Mouse (Mus musculus): ENCODE measurements around the gene Tbx15. TPM values are rescaled to one million over a fixed set of nuclear protein-coding genes. Genes with fewer than 3 reads are reported as not detected.

The Tbx15 gene
- 1 to 10 TPM in 2 of 4 experiments, under 1 TPM in 2; 0.72 to 1.9 (median 1.1) TPM for total RNA-seq (2022)

- DNase-seq (ENCODE audit: low spot score in 2 of 2): no peak
Observed at GRCm38 (mm10) chr3:99240213-99240720, at the start of gene Tbx15. Tbx15 (plus strand) TSS chr3:99240381.

- no peak for DNase-seq (ENCODE audit: low spot score in 2 of 2)
Observed at GRCm38 (mm10) chr3:99193576-99193975, 46.6 kb upstream of the Tbx15 start.

- no peak for DNase-seq (ENCODE audit: low spot score in 2 of 2)
Observed at GRCm38 (mm10) chr3:99203331-99203730, 36.9 kb upstream of the Tbx15 start.

- DNase-seq (ENCODE audit: low spot score in 2 of 2): no peak
Observed at GRCm38 (mm10) chr3:99208416-99208815, 31.8 kb upstream of the Tbx15 start.

GRCm38 (mm10) chr3:99211105-99211698 lies 29.0 kb upstream of the Tbx15 start:
- DNase-seq (ENCODE audit: low spot score in 2 of 2): no peak

- DNase-seq (ENCODE audit: low spot score in 2 of 2): no peak
Observed at GRCm38 (mm10) chr3:99227807-99228206, 12.4 kb upstream of the Tbx15 start.

GRCm38 (mm10) chr3:99233393-99234318 lies 6.5 kb upstream of the Tbx15 start:
- DNase-seq (ENCODE audit: low spot score in 2 of 2): no peak

- DNase-seq (ENCODE audit: low spot score in 2 of 2): no peak
Observed at GRCm38 (mm10) chr3:99234319-99234869, 5.8 kb upstream of the Tbx15 start.

- no peak for DNase-seq (ENCODE audit: low spot score in 2 of 2)
Observed at GRCm38 (mm10) chr3:99235116-99235803, 4.9 kb upstream of the Tbx15 start.

- DNase-seq (ENCODE audit: low spot score in 2 of 2): no peak
Observed at GRCm38 (mm10) chr3:99235804-99236755, 4.1 kb upstream of the Tbx15 start.

- no peak for DNase-seq (ENCODE audit: low spot score in 2 of 2)
Observed at GRCm38 (mm10) chr3:99238691-99239090, 1.5 kb upstream of the Tbx15 start.

GRCm38 (mm10) chr3:99239301-99240045 lies 708 bp upstream of the Tbx15 start:
- DNase-seq (ENCODE audit: low spot score in 2 of 2): no peak

- no peak for DNase-seq (ENCODE audit: low spot score in 2 of 2)
Observed at GRCm38 (mm10) chr3:99240811-99241738, 894 bp downstream of the Tbx15 start.

- DNase-seq (ENCODE audit: low spot score in 2 of 2): no peak
Observed at GRCm38 (mm10) chr3:99242481-99242880, 2.3 kb downstream of the Tbx15 start.

- DNase-seq (ENCODE audit: low spot score in 2 of 2): no peak
Observed at GRCm38 (mm10) chr3:99245341-99245740, 5.2 kb downstream of the Tbx15 start.

GRCm38 (mm10) chr3:99246629-99247028 lies 6.4 kb downstream of the Tbx15 start:
- DNase-seq (ENCODE audit: low spot score in 2 of 2): no peak

- DNase-seq (ENCODE audit: low spot score in 2 of 2): no peak
Observed at GRCm38 (mm10) chr3:99247586-99247985, 7.4 kb downstream of the Tbx15 start.

- DNase-seq (ENCODE audit: low spot score in 2 of 2): no peak
Observed at GRCm38 (mm10) chr3:99247996-99248801, 8.0 kb downstream of the Tbx15 start.

Measured in left cerebral cortex, adult 8-10 months (tissue).